Mouse (Mus musculus) E14TG2a.4 (cell line): ENCODE results near the gene Dagla.

Experiments
- H3K27me3 ChIP-seq: 2 replicates; pipeline ENCODE4 v1.6.1; 2014; ENCODE audit warnings: low read length, control low read depth; ENCODE audit not compliant: insufficient read depth
- H3K36me3 ChIP-seq: 2 replicates; pipeline ENCODE4 v1.6.1; 2014; ENCODE audit warnings: low read length, control low read depth; ENCODE audit not compliant: insufficient read depth
- H3K4me1 ChIP-seq: replicated peaks from 2 replicates; pipeline ENCODE4 v1.6.1; 2014; ENCODE audit warnings: low read depth, low read length, control low read depth
- H3K4me3 ChIP-seq: replicated peaks from 2 replicates; pipeline ENCODE4 v1.5.1; 2014; ENCODE audit warnings: mild to moderate bottlenecking, low read length
- H3K9me3 ChIP-seq: 2 replicates; pipeline ENCODE4 v1.6.1; 2014; ENCODE audit warnings: low read length, control low read depth
- CTCF ChIP-seq: conservative IDR thresholded peaks from 2 replicates; pipeline ENCODE4 v1.5.1; 2014; ENCODE audit warnings: low read length
- NANOG ChIP-seq: IDR thresholded peaks from 2 replicates; pipeline ENCODE4 v1.6.1; 2014; ENCODE audit warnings: borderline replicate concordance, low read length, mixed read lengths
- POU5F1 ChIP-seq: IDR thresholded peaks from 2 replicates; pipeline ENCODE4 v1.6.1; 2014; ENCODE audit warnings: low read length, borderline replicate concordance

Gene Dagla

GRCm38 (mm10) chr19:10221585-10221984, 83.1 kb downstream of the Dagla start:
- Histone ChIP-seq H3K4me3 (0 out of 2 replicates have a peak overlapping the region, but pooled peaks have one; percentile 32), H3K9me3 (no peaks in the 10 kb centered on the region), H3K4me1 (peaks cover 99% of the 10 kb centered on the region), H3K27me3 (no peaks in the 10 kb centered on the region), H3K36me3 (peaks cover 95% of the 10 kb centered on the region)
- TF ChIP-seq POU5F1 (no peak), CTCF (no peak), NANOG (no peak)

- Histone ChIP-seq H3K4me3 (peak overlapping the region; percentile 32; the same call in 1 of the 2 replicates), H3K4me1 (peaks cover 98% of the 10 kb centered on the region), H3K9me3 (no peaks in the 10 kb centered on the region), H3K27me3 (no peaks in the 10 kb centered on the region), H3K36me3 (peaks cover 95% of the 10 kb centered on the region)
- TF ChIP-seq CTCF: no peak
- TF ChIP-seq POU5F1: no peak
- TF ChIP-seq NANOG: no peak
Measured at GRCm38 (mm10) chr19:10219593-10219992, 85.1 kb downstream of the Dagla start.

GRCm38 (mm10) chr19:10219108-10219507, 85.6 kb downstream of the Dagla start:
- Histone ChIP-seq H3K27me3 (no peaks in the 10 kb centered on the region), H3K4me1 (peaks cover 94% of the 10 kb centered on the region), H3K4me3 (peak overlapping the region; percentile 32; the same call in 1 of the 2 replicates), H3K9me3 (no peaks in the 10 kb centered on the region), H3K36me3 (peaks cover 95% of the 10 kb centered on the region)
- TF ChIP-seq POU5F1 (no peak), CTCF (peak; percentile 91), NANOG (no peak)

GRCm38 (mm10) chr19:10216101-10216500, 88.6 kb downstream of the Dagla start:
- TF ChIP-seq POU5F1 (no peak), CTCF (no peak), NANOG (no peak)
- Histone ChIP-seq H3K4me3 (peak overlapping the region; percentile 43), H3K9me3 (no peaks in the 10 kb centered on the region), H3K36me3 (peaks cover 99% of the 10 kb centered on the region), H3K27me3 (no peaks in the 10 kb centered on the region), H3K4me1 (peaks cover 80% of the 10 kb centered on the region)

- no peak for TF ChIP-seq POU5F1
- TF ChIP-seq NANOG: no peak
- TF ChIP-seq CTCF: no peak
Measured at GRCm38 (mm10) chr19:10213796-10214471, 90.7 kb downstream of the Dagla start.

GRCm38 (mm10) chr19:10210885-10211284, 93.8 kb downstream of the Dagla start:
- no peaks in the 10 kb centered on the region for H3K9me3 ChIP-seq
- H3K4me3 ChIP-seq: no peak overlapping the region
- H3K27me3 ChIP-seq: no peaks in the 10 kb centered on the region
- TF ChIP-seq CTCF: no peak
- no peak for TF ChIP-seq POU5F1
- no peak for TF ChIP-seq NANOG
- peaks cover 62% of the 10 kb centered on the region for H3K4me1 ChIP-seq
- peaks cover 100% of the 10 kb centered on the region for H3K36me3 ChIP-seq

More at GRCm38 (mm10) chr19:10213796-10214471, 90.7 kb downstream of the Dagla start:
- no peak overlapping the region for H3K4me3 ChIP-seq
- H3K27me3 ChIP-seq: no peaks in the 10 kb centered on the region
- peaks cover 99% of the 10 kb centered on the region for H3K36me3 ChIP-seq
- peaks cover 70% of the 10 kb centered on the region for H3K4me1 ChIP-seq
- H3K9me3 ChIP-seq: no peaks in the 10 kb centered on the region

- TF ChIP-seq CTCF: no peak
- no peak for TF ChIP-seq NANOG
- no peak for TF ChIP-seq POU5F1
- Histone ChIP-seq H3K27me3 (no peaks in the 10 kb centered on the region), H3K36me3 (peaks cover 89% of the 10 kb centered on the region), H3K9me3 (no peaks in the 10 kb centered on the region), H3K4me1 (peaks cover 63% of the 10 kb centered on the region), H3K4me3 (no peak overlapping the region)
Measured at GRCm38 (mm10) chr19:10208851-10209250, 95.8 kb downstream of the Dagla start.

GRCm38 (mm10) chr19:10205051-10205450, 99.6 kb downstream of the Dagla start:
- Histone ChIP-seq H3K36me3 (peaks cover 77% of the 10 kb centered on the region), H3K27me3 (no peaks in the 10 kb centered on the region), H3K9me3 (no peaks in the 10 kb centered on the region), H3K4me1 (peaks cover 65% of the 10 kb centered on the region), H3K4me3 (peak overlapping the region; percentile 94)
- TF ChIP-seq NANOG (no peak), CTCF (no peak), POU5F1 (no peak)

GRCm38 (mm10) chr19:10204616-10205001, 100.1 kb downstream of the Dagla start:
- TF ChIP-seq CTCF (peak; percentile 39), NANOG (no peak)
- H3K36me3 ChIP-seq: peaks cover 77% of the 10 kb centered on the region

More at GRCm38 (mm10) chr19:10204616-10205001, 100.1 kb downstream of the Dagla start:
- no peaks in the 10 kb centered on the region for H3K9me3 ChIP-seq
- H3K4me3 ChIP-seq: peak overlapping the region; percentile 94
- no peaks in the 10 kb centered on the region for H3K27me3 ChIP-seq
- peaks cover 68% of the 10 kb centered on the region for H3K4me1 ChIP-seq
